Mouse (Mus musculus): Measurements from ENCODE around the gene Gtf2a1. TPM values are rescaled to one million over a fixed set of nuclear protein-coding genes. Genes with fewer than 3 reads are reported as not detected.

Gene Gtf2a1
- polyA plus RNA-seq (2012; rRNA removed), result 25.1 and 26.6 TPM in 2 replicates

DNA sequence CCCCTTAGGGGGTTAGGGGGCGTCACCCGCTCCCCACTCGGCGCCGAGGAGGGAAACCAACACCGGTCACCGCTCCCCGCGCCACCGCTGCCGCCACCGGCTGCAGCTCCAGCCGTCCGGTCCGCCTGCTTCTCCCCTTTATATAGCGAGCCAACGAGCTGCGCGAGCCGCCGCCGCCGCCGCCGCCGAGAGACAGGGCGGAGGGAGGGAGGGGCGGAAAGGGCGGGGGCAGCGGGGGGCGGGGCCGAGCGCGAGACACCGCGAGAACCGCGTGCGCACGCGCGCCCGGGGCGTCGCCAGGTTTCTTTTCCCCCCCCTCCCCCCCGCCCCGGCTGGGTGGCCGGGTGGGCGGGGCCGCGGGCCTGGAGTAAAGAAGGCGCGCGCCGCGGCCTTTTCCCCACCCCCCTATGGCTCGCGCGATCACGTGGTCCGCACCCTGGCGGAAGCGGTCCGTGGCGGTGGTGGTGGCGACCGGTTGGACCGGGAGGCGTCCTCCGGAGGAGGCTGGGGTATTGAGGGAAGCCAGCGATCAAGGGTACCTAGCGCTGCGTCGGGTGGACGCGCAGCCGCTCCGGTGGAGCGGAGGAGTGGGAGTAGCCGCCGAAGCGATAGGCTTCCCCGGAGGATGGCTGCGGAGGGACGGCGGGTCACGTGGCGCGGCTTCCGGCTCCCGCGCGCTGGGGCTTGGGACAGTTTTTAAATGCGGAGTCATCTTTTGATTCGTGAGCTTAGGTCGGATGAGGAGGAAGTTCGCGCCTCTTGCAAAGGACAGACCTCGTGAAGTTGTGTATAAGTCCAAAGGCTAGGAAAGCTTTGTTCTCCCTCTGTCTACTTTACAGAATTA, at the start of gene Gtf2a1:
Gene Gtf2a1, minus strand, starts transcription at position 641 of the 844 bp plus-strand sequence.

Other genes with a start within 250 kb of the Gtf2a1 start
- 3.7 TPM in 2 replicates for gene Cep128, start 206.1 kb downstream of the Gtf2a1 start, polyA plus RNA-seq (2012; rRNA removed)
- 0.70 and 1.0 TPM in 2 replicates for gene Tshr, start 205.9 kb downstream of the Gtf2a1 start, polyA plus RNA-seq (2012; rRNA removed)
- gene Ston2, start 197.9 kb upstream of the Gtf2a1 start, polyA plus RNA-seq (2012; rRNA removed), result 4.9 and 6.1 TPM in 2 replicates

All from central nervous system, embryonic 18 days (tissue).